Mouse (Mus musculus) gastrocnemius, postnatal 10 days (tissue): ENCODE results near the gene Srrm4. TPM values are rescaled to one million over a fixed set of nuclear protein-coding genes. Genes with fewer than 3 reads are reported as not detected.
"Not testable (repeated sequence)": the region's sequence is repeated elsewhere in the genome, so short reads cannot be mapped to it uniquely, and the experiment has no call there.

ENCODE experiments used
- DNase-seq: peaks from one replicate; pipeline ENCODE4 v3.0.0; 2021; ENCODE audit warnings: mixed read lengths
- total RNA-seq, 2 experiments: library from RNA; stranded (reverse); gene quantifications; 2 replicates each; pipeline ENCODE4 v1.2.3; 2021

The Srrm4 gene
- total RNA-seq, 2 experiments from 2014 or later, result 0.19 to 0.36 TPM

DNA sequence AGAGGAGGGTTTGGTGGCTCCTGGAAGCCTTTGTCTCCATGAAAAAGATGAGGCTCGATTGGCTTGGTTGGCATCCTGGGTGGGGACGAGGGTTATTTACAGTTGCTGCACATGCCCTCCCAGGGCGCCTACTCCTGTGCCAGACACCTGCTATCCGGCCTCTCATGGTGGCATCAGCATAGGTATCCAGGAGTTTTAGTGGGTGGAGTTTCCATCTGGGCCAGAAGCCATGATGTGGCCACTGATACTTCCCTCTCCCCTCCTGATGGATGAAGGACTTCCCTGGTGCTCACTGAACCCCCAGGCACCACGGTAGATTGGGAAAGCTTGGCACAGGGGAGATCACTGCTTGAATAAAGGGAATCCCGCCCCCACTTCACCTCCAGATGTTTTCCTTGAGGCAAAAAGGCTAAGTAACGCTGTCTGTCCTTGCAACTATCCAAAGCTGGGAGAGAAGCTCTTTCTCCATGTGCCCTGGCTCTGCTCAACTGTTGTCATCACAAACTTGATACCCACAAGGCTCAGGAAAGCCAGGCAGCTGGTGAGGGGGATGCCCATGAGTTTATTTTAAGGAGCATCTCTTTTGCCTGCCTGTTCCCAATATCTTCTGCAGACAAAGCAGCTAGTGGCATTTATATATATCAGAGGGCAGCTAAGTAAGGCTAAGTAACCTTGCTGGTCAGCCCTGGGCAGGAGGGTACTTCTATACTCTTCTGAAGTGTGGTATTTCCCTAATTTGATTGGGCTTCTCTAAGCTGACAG lies 148.7 kb downstream of the Srrm4 start:
- DNase-seq, result no peak

DNA sequence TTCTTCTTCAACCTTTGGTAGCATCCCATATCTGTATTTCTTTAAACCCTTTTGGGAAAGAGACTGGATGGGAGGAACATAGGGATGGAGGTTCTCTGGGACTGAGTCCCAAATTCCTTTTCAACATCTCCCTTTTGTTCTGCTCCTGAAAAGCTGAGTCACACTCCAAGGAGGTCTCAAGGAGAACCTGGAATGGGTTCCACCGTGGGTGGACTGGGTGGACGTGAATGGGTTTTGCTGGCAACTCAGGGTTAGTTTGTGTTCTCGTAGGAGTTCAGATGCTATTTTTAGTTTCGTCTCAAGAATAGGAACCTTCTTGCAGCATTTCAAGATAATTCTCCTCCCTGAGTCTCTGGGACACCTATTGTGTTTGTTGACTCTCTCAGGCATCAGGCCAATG lies 151.4 kb downstream of the Srrm4 start:
- no peak for DNase-seq

DNA sequence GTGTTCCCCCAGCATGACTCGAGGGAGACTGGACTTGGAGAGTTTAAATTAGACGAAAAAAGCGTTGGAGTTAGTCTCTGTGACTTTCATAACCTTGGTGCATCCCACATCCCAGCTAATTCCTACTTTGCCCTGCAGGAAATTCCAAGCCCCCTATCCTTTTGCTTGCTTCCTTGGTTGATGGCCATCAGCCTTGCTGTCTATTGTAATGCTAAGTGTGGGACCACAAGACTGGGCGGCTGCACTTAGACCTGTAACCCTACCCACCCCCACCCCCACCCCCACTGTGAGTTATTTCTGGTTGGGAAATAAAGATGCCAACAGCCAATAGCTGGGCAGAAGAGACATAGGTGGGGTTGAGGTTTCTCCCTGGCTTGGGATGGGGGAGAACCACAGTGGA lies 153.3 kb downstream of the Srrm4 start:
- no peak for DNase-seq

DNA sequence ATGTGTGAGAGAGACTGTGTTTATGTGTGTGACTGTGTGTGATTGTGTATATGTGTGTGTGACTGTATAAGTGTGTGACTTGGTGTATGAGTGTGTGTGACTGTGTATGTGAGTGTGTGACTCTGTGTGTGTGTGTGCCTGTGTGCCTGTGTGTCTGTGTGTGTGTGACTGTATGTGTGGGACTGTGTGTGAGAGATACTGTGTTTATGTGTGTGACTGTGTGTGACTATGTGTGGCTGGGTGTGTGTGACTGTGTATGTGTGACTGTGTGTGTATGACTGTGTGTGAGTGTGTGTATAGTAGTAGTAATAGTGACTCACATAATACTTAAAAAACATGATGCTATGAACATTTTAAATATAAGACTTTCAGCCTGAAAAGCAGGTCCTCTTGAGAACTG lies 155.5 kb downstream of the Srrm4 start:
- no peak for DNase-seq

DNA sequence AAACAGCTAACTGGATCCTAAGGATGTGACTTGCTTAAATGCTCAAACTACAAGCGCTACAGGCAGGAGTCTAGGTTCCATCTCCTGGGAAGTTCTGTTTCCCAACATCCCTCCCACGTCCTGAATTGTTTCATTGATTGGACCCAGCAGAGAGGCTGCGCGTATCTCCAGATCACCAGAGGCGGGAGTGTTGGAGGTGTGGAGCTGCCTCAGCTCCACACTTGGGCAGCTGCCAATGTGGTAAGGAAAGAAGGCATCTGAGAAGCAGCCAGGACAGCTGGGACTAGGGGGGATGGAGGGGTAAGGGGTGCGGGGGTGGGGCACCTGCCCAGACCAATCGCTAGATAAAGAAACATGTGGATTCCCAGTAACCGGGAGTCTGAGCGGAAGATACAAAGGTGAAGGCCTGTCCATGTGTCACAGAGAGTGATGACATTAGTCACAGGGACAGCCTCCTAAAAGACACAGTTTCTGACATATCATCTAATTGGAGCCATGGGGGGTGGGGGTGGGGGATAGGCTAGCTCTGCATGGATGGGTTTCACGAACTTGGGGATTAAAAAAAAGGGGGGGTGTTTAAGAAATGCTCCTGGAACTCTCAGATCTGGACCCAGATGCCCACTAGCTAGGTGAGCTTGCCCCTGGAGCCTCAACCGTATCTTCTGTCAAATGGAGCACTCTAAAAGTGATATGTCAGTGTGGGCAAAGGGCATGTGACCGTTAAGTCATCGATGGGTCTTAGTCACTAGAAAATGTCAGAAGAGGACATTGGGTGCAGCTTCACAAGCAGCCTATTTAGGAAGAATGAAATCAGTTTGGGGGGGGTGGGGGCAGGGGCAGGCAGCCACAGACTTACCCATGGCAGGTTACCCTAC lies 156.4 kb downstream of the Srrm4 start:
- DNase-seq, result no peak

DNA sequence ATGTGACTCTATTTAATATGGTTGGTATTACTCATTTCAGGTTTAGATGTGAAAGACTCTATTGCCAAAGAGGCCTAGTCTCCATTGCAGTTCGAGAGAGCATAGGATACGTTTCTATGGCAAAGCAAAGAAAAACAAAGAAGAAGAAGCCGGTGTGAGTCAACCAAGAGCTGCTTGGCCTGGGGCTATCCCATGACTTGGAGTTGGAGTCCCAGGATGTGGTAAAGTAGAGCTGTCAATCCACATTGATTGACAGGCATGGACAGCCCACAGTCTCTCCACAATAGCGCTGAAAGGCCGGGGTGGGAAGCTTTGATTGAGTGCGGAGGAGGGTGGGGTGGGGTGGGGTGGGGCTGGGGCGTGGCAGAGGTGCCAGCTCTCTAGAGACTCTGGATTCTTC lies 158.7 kb downstream of the Srrm4 start:
- DNase-seq, result no peak

DNA sequence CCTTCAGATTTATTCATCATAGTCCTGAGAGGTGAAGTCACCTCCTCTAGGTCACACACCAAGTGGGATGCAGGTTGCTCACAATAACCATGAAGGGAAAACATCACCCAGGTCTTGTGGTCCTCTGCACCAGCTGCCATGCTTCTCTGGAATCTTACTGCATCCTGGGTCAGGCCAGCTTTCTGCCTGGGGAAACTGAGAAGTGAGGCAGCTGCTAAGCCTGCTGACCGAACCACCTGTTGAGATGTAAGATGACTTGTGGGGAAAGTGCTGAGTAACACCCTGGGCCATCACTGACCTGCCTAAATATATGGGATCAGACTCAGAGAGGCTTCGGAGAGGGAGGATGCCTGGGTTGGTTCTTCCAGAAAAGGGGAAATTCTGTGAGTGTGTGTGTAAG lies 164.9 kb downstream of the Srrm4 start:
- no peak for DNase-seq

DNA sequence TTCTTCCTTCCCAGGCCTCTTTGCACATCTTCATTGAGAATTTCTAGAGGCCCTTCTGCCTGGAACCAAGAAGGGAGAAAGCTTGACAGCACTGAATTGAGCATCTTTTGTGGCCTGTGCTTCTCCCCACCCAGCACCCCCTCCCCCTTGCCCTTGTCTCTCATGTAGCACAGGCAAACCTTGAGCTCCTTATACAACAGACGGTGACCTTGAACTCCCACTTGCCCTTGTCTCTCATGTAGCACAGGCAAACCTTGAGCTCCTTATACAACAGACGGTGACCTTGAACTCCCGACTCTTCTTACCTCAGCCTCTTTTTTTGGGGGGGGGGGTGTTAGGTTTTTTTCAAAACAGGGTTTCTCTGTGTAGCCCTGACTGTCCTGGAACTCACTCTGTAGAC lies 165.9 kb downstream of the Srrm4 start:
- not testable (repeated sequence) for DNase-seq

DNA sequence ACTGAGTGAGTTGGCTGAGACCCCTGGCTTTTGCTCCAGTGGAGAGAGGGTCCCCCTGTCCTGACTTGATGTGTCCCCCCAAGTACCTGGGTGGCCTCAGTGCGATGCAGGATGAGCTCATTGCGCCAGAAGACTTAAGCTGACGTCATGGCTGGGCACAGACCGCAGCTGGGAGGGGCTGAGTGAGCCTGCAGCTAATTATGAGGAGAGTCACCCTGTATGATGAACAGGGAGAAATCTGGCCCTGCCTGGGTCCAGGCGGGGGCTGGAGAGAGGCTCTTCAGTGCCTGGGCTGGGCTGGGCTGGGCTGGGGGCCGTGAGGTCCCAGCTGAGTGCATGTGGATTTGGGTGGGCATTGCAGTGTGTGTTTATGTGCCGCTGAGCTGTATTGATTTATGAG lies 166.3 kb downstream of the Srrm4 start:
- DNase-seq, result peak; percentile 40

DNA sequence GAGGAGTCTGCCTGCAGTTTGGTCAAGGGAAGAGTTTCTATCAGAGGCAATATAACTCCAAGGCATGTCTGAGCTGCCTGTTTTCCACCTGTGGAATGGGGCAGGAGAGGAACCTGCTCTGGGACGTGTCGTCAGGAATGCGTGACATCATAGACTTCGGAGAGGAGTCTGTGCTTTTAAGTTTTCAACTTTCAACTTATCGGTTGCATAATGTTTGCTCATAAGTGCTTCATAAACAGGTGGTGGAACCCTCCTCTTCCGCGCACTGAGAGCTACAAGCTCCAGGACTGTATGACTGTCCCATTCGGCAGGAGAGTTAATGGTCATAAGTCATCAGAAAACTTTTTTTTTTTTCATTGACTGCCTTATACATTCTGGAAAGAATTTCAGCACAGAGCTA lies 167.9 kb downstream of the Srrm4 start:
- no peak for DNase-seq

DNA sequence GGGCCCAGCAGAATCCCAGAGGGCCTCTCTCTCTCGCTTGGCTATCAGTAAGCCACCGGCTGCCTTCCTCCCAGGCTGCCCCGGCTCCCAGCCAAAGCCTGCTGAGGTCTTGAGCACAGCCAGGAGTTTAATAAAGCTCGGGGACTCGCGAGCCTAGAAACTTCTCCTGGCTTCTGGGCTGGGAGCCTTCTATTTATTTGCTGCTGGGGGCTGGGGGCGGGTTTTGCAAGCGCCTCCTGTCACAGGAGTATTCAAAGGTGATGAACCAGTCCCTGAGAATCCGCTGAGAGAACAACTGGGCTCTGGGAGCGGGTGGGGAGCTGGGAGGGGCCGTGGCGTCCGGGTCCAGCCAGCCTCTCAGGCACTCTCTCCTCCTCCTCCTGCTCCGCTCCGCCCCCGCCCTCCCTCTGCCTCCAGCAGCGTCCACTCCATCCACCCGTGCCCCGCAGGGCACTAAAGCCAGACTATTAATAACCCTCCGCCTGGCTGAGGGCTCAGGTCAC lies 168.9 kb downstream of the Srrm4 start, which contains the start of gene Hspb8:
TSS of gene Hspb8 (minus strand) at position 166 of the 503 bp plus-strand sequence.
- DNase-seq, result peak; percentile 85

DNA sequence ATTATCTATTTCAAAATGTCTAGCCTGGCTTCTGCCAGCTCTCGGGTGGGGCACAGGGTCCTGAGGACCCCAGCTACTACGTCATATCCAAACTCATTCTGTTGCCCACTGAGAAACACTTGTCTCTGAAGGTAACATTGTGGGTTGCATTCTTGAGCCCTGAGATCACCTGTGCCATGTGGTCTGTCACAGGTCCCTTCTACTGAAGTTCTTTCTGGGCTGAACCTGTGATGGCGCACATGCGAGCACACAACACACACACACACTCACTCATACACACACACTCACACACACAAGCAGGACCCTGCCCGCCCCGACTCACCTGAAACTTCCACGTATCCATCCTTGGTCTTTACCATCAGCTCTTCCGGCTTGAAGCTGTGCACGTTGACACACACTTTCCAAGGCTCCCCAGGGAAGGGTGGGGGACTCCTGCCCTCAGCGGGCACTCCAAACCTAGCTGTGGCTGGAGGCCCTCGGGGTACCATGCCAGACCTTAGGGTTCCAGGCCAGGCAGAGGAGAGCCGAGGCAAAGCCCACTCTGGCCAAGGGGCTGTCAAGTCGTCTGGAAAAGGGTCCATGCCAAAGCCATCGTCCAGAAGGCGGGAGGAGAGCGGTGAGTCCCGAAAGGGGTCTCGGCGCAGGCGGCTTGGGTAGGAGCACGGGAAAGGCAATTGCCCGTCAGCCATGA lies 169.7 kb downstream of the Srrm4 start:
- DNase-seq, result peak; percentile 33

DNA sequence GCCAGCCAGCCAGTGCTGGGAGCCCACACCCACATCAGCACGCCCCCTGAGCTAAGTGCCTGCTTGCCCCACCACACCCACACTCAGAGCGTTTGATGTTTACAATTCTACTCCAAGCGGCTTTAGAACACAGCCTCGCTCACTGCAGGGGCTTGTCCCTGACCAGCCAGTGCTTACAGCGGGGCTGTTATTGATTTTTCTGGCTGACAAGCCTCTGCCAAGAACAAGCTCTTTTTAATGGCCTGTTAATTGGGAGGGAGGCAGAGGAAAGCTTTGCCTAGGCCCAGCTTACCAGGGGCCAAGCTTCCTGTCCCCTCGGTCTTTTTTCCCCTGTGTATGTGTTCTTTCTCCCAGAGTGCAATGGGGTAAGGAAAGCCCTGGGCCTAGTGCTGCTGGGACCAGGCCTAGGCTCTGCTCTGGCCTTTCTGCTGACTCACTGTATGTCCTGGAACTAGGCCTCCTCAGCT lies 170.8 kb downstream of the Srrm4 start:
- DNase-seq, result no peak

DNA sequence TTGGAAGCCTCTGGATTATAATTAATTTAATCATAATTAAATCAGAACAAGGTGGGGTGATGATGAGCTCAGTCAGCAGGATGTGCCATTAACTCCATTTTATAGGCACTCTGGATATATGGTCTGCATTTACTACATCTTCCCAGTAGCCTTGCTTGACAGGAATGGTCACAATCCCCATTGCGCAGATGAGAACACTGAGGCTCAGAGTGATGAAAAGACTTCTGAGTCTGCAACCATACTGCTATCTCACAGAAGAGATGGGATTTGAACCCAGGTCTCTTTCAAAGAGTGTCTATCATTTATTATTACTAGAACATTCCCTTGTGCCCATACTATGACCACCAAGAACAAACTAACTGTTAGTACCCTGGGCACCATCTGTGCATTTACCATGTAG lies 171.4 kb downstream of the Srrm4 start:
- no peak for DNase-seq

DNA sequence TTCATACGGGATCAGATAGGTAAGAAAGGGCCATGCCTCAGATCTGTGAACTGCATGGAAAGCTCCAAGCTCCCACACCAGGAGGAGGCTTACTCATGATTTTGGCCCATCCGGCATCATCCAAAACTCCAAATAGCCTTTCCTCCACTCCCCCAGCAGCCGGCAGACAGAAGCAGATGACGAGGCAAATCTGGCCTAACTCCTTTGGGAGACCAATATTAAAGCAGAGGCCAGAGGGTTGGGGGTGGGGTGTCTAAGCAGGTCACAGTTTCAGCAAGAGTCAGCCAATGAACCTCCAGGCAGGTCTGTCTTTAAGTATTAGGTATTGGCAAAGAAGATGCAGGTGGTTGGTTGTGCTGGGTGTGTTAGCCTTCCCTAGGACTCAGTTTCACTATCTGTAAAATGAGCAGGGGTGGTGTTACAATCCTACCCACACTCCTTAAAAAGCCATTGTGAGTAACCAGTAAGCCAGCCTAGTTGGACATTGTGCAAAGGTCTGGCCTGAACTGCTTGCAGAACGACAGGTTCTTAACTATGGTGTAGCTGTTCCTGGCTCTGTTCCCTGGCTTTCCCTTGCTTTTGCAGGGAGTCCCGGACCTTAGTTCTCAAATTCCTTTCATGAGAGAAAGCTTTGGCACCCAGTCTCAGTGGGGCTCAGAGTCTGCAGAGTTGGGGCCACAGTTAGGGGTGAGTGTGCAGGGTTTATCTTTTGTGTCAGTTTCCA lies 172.1 kb downstream of the Srrm4 start:
- no peak for DNase-seq

DNA sequence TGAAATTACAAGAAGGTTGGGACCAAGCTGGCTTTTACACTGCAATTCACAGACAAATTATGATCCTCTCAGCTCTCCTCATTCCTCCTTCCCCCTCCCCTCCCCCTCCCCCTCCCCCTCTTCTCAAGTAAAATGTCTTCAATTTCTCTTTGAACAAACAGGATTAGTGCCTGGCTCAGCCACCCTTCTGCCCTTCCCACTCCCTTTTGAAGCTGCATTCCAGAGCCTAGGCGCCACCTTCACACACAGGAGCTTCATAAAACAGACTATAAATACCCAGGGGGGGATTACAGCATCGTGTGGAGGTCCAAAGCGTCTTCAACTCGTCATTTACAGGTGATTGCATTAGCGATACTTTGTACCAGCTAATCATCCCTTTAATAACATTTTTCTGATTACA lies 175.4 kb downstream of the Srrm4 start:
- no peak for DNase-seq

DNA sequence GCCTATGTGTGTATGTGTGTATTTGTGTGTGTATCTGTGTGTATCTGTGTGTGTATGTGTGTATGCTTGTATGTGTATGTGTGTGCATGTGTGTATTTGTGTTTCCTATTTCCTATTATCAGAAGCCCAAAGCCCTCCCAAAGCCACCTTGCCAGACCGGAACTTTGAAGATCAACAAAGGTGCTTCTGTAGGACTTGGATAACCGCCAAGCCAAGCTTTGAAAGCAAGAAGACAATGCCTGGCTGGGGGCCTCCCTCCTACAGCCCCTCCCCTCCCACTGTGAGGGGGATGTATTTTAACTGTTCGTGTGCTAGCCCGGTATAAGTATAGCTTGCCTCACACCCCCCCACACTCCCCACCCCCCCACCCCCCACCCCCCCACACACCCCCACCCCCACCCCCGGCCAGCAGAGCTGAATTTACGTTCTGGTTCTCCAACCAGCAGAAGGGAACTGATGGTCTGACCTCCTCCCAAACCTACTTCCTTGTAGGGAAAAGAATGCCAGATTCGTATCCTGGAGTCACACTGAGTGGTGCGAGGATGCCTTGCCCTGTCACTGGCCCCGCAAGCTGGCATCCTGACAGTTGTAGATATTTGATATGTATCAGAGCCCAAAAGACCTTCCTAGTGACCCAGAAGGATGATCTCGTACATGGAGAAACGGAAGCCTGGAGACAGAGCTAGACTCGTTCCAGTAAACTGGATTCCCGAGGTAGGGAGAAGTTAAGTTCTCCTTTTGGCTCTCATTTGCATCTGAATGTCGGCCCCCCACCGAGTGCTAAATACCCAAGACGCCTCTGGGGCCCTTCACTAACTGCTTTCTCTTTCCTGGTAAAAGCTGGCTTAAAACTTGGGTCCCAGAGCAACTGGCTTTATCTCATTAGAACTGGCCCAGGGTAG lies 181.7 kb downstream of the Srrm4 start:
- DNase-seq, result no peak

DNA sequence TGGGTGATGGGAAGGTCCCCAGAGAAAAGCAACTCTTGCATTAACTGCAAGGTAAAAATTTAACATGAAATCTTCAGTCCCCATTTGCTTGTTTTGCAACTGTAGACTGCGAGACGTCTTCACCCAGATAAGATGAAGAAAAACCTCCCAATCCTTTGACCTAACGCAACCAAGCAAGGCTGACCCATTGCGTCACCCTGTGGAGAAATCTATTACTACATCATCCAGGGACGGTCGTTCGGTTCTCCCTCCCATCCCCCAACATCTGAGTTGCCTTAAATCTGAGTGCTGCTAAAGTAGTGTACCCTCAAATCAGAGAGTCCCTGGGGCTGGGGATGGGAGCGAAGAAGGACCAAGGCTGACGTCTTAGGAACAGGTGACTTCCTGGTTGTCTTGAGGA lies 182.7 kb downstream of the Srrm4 start:
- DNase-seq, result no peak

DNA sequence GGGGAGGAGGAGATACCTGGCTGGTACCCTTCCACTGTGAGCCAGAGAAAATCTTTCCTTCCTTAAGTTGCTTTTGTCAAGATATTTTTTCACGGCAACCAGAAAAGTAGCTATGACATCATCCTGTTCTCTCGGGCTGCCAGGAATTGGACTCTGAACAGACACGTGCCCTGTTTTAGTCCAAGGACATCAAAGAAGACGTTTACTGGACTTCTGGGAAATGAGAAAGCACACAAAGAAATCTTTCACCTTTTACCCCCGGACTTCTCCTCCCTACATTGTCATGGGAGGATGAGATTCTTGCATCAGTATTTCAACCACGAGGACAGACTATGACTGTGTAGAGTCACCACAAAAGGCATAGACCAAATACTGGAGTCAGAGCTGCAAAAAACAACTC lies 183.7 kb downstream of the Srrm4 start:
- no peak for DNase-seq

DNA sequence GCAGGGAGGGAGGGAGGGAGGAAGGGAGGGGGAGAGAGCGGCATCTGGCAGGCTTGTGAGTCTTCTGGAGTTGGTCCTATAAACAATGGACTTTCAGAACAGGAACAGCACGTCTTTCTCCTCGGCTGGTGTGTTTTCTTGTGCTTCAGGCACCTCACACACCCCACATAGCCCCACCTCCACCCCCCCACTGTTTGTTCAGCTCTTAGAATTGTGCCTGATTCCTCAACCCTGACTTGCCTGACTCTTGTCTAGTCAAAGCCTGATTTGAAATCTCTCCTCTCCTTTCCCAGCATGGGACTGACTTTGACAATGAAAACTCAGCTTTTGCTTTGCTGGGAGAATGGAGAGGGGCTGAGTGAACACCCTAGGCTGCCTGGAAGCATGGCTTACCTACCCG lies 184.3 kb downstream of the Srrm4 start:
- no peak for DNase-seq

DNA sequence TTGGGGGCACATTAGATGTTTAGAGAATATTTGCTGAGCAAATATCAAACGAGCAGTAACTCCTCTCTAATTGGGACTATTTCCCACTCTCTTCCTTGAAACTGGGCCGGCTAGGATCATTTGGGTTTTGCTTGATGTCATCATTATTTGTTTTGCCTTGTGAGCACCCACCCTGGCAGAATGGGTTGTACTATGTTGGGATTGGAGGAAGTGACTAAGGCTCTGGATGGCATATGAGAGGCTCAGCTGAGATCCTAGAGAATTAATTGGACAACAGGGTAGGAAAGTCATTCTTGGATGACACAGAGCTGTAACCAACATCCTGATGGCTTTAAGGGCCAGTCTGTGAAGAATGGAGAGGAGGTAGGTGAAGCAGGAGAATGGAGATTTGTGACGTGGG lies 185.1 kb downstream of the Srrm4 start:
- no peak for DNase-seq
